Mouse (Mus musculus) erythroblast, embryonic 14.5 days (primary cell): ENCODE data around the gene Ice1. TPM values are rescaled to one million over a fixed set of nuclear protein-coding genes. Genes with fewer than 3 reads are reported as not detected.

ENCODE experiments used
- H3K27me3 ChIP-seq: 2 replicates; pipeline ENCODE4 v1.6.1; 2012; ENCODE audit warnings: inconsistent platforms; ENCODE audit not compliant: control insufficient read depth
- H3K36me3 ChIP-seq: 2 replicates; pipeline ENCODE4 v1.6.1; 2012; ENCODE audit warnings: mild to moderate bottlenecking, inconsistent platforms; ENCODE audit not compliant: control insufficient read depth
- H3K4me1 ChIP-seq: 2 replicates; pipeline ENCODE4 v1.6.1; 2012; ENCODE audit warnings: inconsistent platforms; ENCODE audit not compliant: control insufficient read depth
- H3K4me3 ChIP-seq: replicated peaks from 2 replicates; pipeline ENCODE3; 2012; ENCODE audit warnings: moderate library complexity, mild to moderate bottlenecking, inconsistent platforms
- H3K9me3 ChIP-seq: 2 replicates; pipeline ENCODE4 v1.6.1; 2012; ENCODE audit warnings: low read length, inconsistent platforms, mixed read lengths; ENCODE audit not compliant: control insufficient read depth
- GATA1 ChIP-seq: IDR thresholded peaks from 2 replicates; pipeline ENCODE4 v1.6.1; 2012; ENCODE audit warnings: low read length, inconsistent platforms, mixed read lengths
- TAL1 ChIP-seq: IDR thresholded peaks from 3 replicates; pipeline ENCODE4 v1.6.1; 2012; ENCODE audit warnings: low read length, inconsistent platforms, mixed read lengths
- polyA plus RNA-seq: library from polyadenylated mRNA; stranded (reverse); fragments of >175 nt; gene quantifications from 2 replicates; pipeline ENCODE4 v1.2.3, GENCODE M21; 2012

The Ice1 gene
- polyA plus RNA-seq, 1 experiment, result 0.30 TPM

GRCm38 (mm10) chr13:70547457-70547856 lies 90.0 kb downstream of the Ice1 start:
- no peaks in the 10 kb centered on the region for H3K9me3 ChIP-seq
- no peaks in the 10 kb centered on the region for H3K27me3 ChIP-seq
- TF ChIP-seq GATA1, result no peak
- no peak for TF ChIP-seq TAL1
- H3K4me1 ChIP-seq, result no peaks in the 10 kb centered on the region
- H3K4me3 ChIP-seq, result no peak overlapping the region
- H3K36me3 ChIP-seq, result no peaks in the 10 kb centered on the region

- Histone ChIP-seq H3K9me3 (no peaks in the 10 kb centered on the region), H3K4me3 (no peak overlapping the region), H3K4me1 (no peaks in the 10 kb centered on the region), H3K36me3 (no peaks in the 10 kb centered on the region), H3K27me3 (no peaks in the 10 kb centered on the region)
- TF ChIP-seq TAL1 (no peak), GATA1 (no peak)
Observed at GRCm38 (mm10) chr13:70545261-70545660, 92.2 kb downstream of the Ice1 start.

GRCm38 (mm10) chr13:70539842-70540241 lies 97.6 kb downstream of the Ice1 start:
- Histone ChIP-seq H3K9me3 (no peaks in the 10 kb centered on the region), H3K4me3 (no peak overlapping the region), H3K27me3 (no peaks in the 10 kb centered on the region), H3K4me1 (no peaks in the 10 kb centered on the region), H3K36me3 (no peaks in the 10 kb centered on the region)
- TF ChIP-seq GATA1, result no peak
- no peak for TF ChIP-seq TAL1

GRCm38 (mm10) chr13:70533412-70533811 lies 104.0 kb downstream of the Ice1 start:
- H3K9me3 ChIP-seq, result peaks cover 13% of the 10 kb centered on the region; the same call in 1 of the 2 replicates
- H3K27me3 ChIP-seq, result no peaks in the 10 kb centered on the region
- no peaks in the 10 kb centered on the region for H3K4me1 ChIP-seq
- H3K36me3 ChIP-seq, result no peaks in the 10 kb centered on the region
- no peak for TF ChIP-seq TAL1
- no peak for TF ChIP-seq GATA1
- H3K4me3 ChIP-seq, result no peak overlapping the region

GRCm38 (mm10) chr13:70532719-70533118 lies 104.7 kb downstream of the Ice1 start:
- H3K4me3 ChIP-seq, result no peak overlapping the region
- no peaks in the 10 kb centered on the region for H3K27me3 ChIP-seq
- peaks cover 13% of the 10 kb centered on the region; the same call in 1 of the 2 replicates for H3K9me3 ChIP-seq
- no peaks in the 10 kb centered on the region for H3K4me1 ChIP-seq
- no peaks in the 10 kb centered on the region for H3K36me3 ChIP-seq
- TF ChIP-seq GATA1 (no peak), TAL1 (no peak)

GRCm38 (mm10) chr13:70517651-70518050 lies 119.8 kb downstream of the Ice1 start:
- peaks cover 4% of the 10 kb centered on the region; the same call in 1 of the 2 replicates for H3K9me3 ChIP-seq
- no peak overlapping the region for H3K4me3 ChIP-seq
- no peak for TF ChIP-seq TAL1
- TF ChIP-seq GATA1, result no peak
- H3K4me1 ChIP-seq, result no peaks in the 10 kb centered on the region
- H3K27me3 ChIP-seq, result no peaks in the 10 kb centered on the region
- no peaks in the 10 kb centered on the region for H3K36me3 ChIP-seq

GRCm38 (mm10) chr13:70515004-70515403 lies 122.4 kb downstream of the Ice1 start:
- Histone ChIP-seq H3K4me3 (no peak overlapping the region), H3K4me1 (no peaks in the 10 kb centered on the region), H3K36me3 (no peaks in the 10 kb centered on the region), H3K27me3 (no peaks in the 10 kb centered on the region), H3K9me3 (peaks cover 4% of the 10 kb centered on the region; the same call in 1 of the 2 replicates)
- no peak for TF ChIP-seq TAL1
- no peak for TF ChIP-seq GATA1

- TF ChIP-seq GATA1, result no peak
- no peak for TF ChIP-seq TAL1
- H3K4me3 ChIP-seq, result no peak overlapping the region
- no peaks in the 10 kb centered on the region for H3K27me3 ChIP-seq
Observed at GRCm38 (mm10) chr13:70510199-70510598, 127.2 kb downstream of the Ice1 start.

GRCm38 (mm10) chr13:70509375-70510016 lies 127.9 kb downstream of the Ice1 start:
- TF ChIP-seq GATA1 (no peak), TAL1 (no peak)
- no peaks in the 10 kb centered on the region for H3K36me3 ChIP-seq
- peaks cover 2% of the 10 kb centered on the region; the same call in 1 of the 2 replicates for H3K9me3 ChIP-seq
- H3K4me3 ChIP-seq, result no peak overlapping the region
- no peaks in the 10 kb centered on the region for H3K4me1 ChIP-seq
- H3K27me3 ChIP-seq, result no peaks in the 10 kb centered on the region

More at GRCm38 (mm10) chr13:70510199-70510598, 127.2 kb downstream of the Ice1 start:
- H3K9me3 ChIP-seq, result peaks cover 4% of the 10 kb centered on the region; the same call in 1 of the 2 replicates
- no peaks in the 10 kb centered on the region for H3K36me3 ChIP-seq
- no peaks in the 10 kb centered on the region for H3K4me1 ChIP-seq
